Mouse (Mus musculus) ES-E14 (cell line): ENCODE results near the gene Grm4. TPM values are rescaled to one million over a fixed set of nuclear protein-coding genes. Genes with fewer than 3 reads are reported as not detected.
A peak's percentile ranks its signal among the peaks of the same experiment; 100 is the strongest.

Source experiments
- DNase-seq: peaks from one replicate; pipeline ENCODE4 v3.0.0-alpha.2; 2013; ENCODE audit warnings: low read depth, low spot score
- H3K27ac ChIP-seq: 2 replicates; pipeline ENCODE4 v1.5.1; 2012; ENCODE audit warnings: low read depth, mild to moderate bottlenecking, low read length, moderate library complexity, mixed read lengths; ENCODE audit not compliant: poor library complexity, insufficient read depth, severe bottlenecking
- H3K36me3 ChIP-seq: 2 replicates; pipeline ENCODE4 v1.6.1; 2012; ENCODE audit warnings: mild to moderate bottlenecking, low read length, moderate library complexity, mixed read lengths; ENCODE audit not compliant: control insufficient read depth, poor library complexity, insufficient read depth, severe bottlenecking
- H3K4me1 ChIP-seq, 2 experiments: fragments of 150-350 bp in 1 of 2; sonication (generic) in 1 of 2; 2 replicates each; pipeline ENCODE4 v1.6.1; 2012; ENCODE audit warnings: low read length in 2 of 2, mild to moderate bottlenecking in 1 of 2, mixed read lengths in 1 of 2; ENCODE audit not compliant: control insufficient read depth in 2 of 2, insufficient read depth in 2 of 2, poor library complexity in 1 of 2
- H3K4me3 ChIP-seq, 2 experiments: fragments of 150-350 bp in 1 of 2; sonication (generic) in 1 of 2; 2 replicates each; pipeline ENCODE4 v1.5.1; 2012; ENCODE audit warnings: low read length in 2 of 2, low read depth in 1 of 2, mild to moderate bottlenecking in 1 of 2, mixed read lengths in 1 of 2; ENCODE audit not compliant: insufficient read depth in 1 of 2, poor library complexity in 1 of 2, severe bottlenecking in 1 of 2
- H3K9ac ChIP-seq: 2 replicates; pipeline ENCODE4 v1.6.1; 2012; ENCODE audit warnings: low read depth, mild to moderate bottlenecking, low read length, mixed read lengths; ENCODE audit not compliant: poor library complexity, insufficient read depth, severe bottlenecking
- H3K9me3 ChIP-seq: fragments of 150-350 bp; sonication (generic); 2 replicates; pipeline ENCODE4 v1.6.1; 2012; ENCODE audit warnings: low read depth, mild to moderate bottlenecking, low read length; ENCODE audit not compliant: control insufficient read depth, insufficient read depth
- CHD2 ChIP-seq: IDR thresholded peaks from 2 replicates; pipeline ENCODE4 v1.6.1; 2014; ENCODE audit warnings: mild to moderate bottlenecking, low read depth, low read length, inconsistent platforms
- HCFC1 ChIP-seq: IDR thresholded peaks from 2 replicates; pipeline ENCODE4 v1.6.1; 2012; ENCODE audit warnings: low read length, inconsistent platforms, borderline replicate concordance; ENCODE audit not compliant: insufficient read depth
- MAFK ChIP-seq: IDR thresholded peaks from 2 replicates; pipeline ENCODE4 v1.6.1; 2014; ENCODE audit warnings: mild to moderate bottlenecking, low read depth, low read length, inconsistent platforms; ENCODE audit not compliant: insufficient read depth
- ZC3H11A ChIP-seq: IDR thresholded peaks from 2 replicates; pipeline ENCODE4 v1.6.1; 2012; ENCODE audit warnings: low read depth, mild to moderate bottlenecking, inconsistent platforms, low read length, borderline replicate concordance
- ZNF384 ChIP-seq: IDR thresholded peaks from 2 replicates; pipeline ENCODE4 v1.6.1; 2012; ENCODE audit warnings: low read depth, low read length, inconsistent platforms
- in situ Hi-C, 2 experiments: fragments of 600-800 bp; cut with MboI; formaldehyde crosslinking; loops; one replicate each; pipeline ENCODE4 v1.15.1; 2025; ENCODE audit warnings: low sequenced_read_pairs in 2 of 2, inconsistent platforms in 1 of 2; ENCODE audit not compliant: unreplicated experiment in 2 of 2
- total RNA-seq: library from RNA; depleted of rRNA; stranded (reverse); fragments of 300-350 nt; gene quantifications from 2 replicates; pipeline ENCODE4 v1.2.3, GENCODE M21; 2012

Grm4 gene
- total RNA-seq, 1 experiment, result 0.49 TPM

GRCm38 (mm10) chr17:27425016-27425415, 96.2 kb downstream of the Grm4 start:
- Histone ChIP-seq H3K36me3 (no peaks in the 10 kb centered on the region), H3K9ac (no peak overlapping the region), H3K4me3 (no peak overlapping the region), H3K4me1 (peaks cover 0 to 6% of the 10 kb centered on the region in 2 experiments; a peak in 1 of 4 replicates), H3K9me3 (no peaks in the 10 kb centered on the region), H3K27ac (no peak overlapping the region)
- in situ Hi-C loops, result no loop called here
- TF ChIP-seq HCFC1, result no peak
- TF ChIP-seq ZC3H11A, result no peak
- TF ChIP-seq MAFK, result no peak
- TF ChIP-seq ZNF384, result no peak
- TF ChIP-seq CHD2, result no peak
- DNase-seq, result no peak

- no peak overlapping the region for H3K27ac ChIP-seq
- no peak for TF ChIP-seq ZNF384
- no peak for TF ChIP-seq MAFK
- TF ChIP-seq HCFC1, result no peak
- TF ChIP-seq ZC3H11A, result no peak
- no peak for TF ChIP-seq CHD2
- in situ Hi-C loops, result no loop called here
These were observed 96.8 kb downstream of the Grm4 start for GRCm38 (mm10) chr17:27424356-27424755.

GRCm38 (mm10) chr17:27422726-27423381, 98.3 kb downstream of the Grm4 start:
- no peak overlapping the region for H3K4me3 ChIP-seq

More at GRCm38 (mm10) chr17:27424356-27424755, 96.8 kb downstream of the Grm4 start:
- Histone ChIP-seq H3K9me3 (no peaks in the 10 kb centered on the region), H3K4me1 (peaks cover 0 to 4% of the 10 kb centered on the region in 2 experiments; a peak in 1 of 4 replicates), H3K36me3 (no peaks in the 10 kb centered on the region), H3K4me3 (no peak overlapping the region), H3K9ac (no peak overlapping the region)
- no peak for DNase-seq

GRCm38 (mm10) chr17:27422371-27422725, 98.9 kb downstream of the Grm4 start:
- no peak overlapping the region for H3K27ac ChIP-seq
- DNase-seq, result no peak
- no peak overlapping the region for H3K4me3 ChIP-seq

More at GRCm38 (mm10) chr17:27422726-27423381, 98.3 kb downstream of the Grm4 start:
- no peak for DNase-seq
- in situ Hi-C loops, result no loop called here
- Histone ChIP-seq H3K36me3 (no peaks in the 10 kb centered on the region), H3K27ac (no peak overlapping the region), H3K9me3 (no peaks in the 10 kb centered on the region), H3K4me1 (peaks cover 0 to 3% of the 10 kb centered on the region in 2 experiments; a peak in 1 of 4 replicates), H3K9ac (no peak overlapping the region)
- no peak for TF ChIP-seq HCFC1

GRCm38 (mm10) chr17:27421837-27422236, 99.4 kb downstream of the Grm4 start:
- H3K36me3 ChIP-seq, result no peaks in the 10 kb centered on the region
- no peak for DNase-seq
- no peak for TF ChIP-seq MAFK
- TF ChIP-seq HCFC1, result no peak
- TF ChIP-seq ZNF384, result no peak
- no peaks in the 10 kb centered on the region for H3K9me3 ChIP-seq
- H3K4me1 ChIP-seq, result peaks cover 0 to 3% of the 10 kb centered on the region in 2 experiments; a peak in 1 of 4 replicates
- H3K4me3 ChIP-seq, result no peak overlapping the region
- 0 out of 2 replicates have a peak overlapping the region, but pooled peaks have one; percentile 1 for H3K9ac ChIP-seq
- H3K27ac ChIP-seq, result no peak overlapping the region
- in situ Hi-C loops, result no loop called here

More at GRCm38 (mm10) chr17:27422371-27422725, 98.9 kb downstream of the Grm4 start:
- in situ Hi-C loops, result no loop called here
- Histone ChIP-seq H3K9me3 (no peaks in the 10 kb centered on the region), H3K9ac (no peak overlapping the region), H3K4me1 (peaks cover 0 to 3% of the 10 kb centered on the region in 2 experiments; a peak in 1 of 4 replicates), H3K36me3 (no peaks in the 10 kb centered on the region)
- TF ChIP-seq CHD2, result no peak
- TF ChIP-seq ZNF384, result no peak
- no peak for TF ChIP-seq MAFK
- TF ChIP-seq ZC3H11A, result no peak
